Mouse (Mus musculus) adrenal gland, postnatal 25 days (tissue): ENCODE measurements around the gene Tpcn2. TPM values are rescaled to one million over a fixed set of nuclear protein-coding genes. Genes with fewer than 3 reads are reported as not detected.
A peak's percentile ranks its signal among the peaks of the same experiment; 100 is the strongest.

Experiments
- DNase-seq: peaks from one replicate; pipeline ENCODE4 v3.0.0; 2021; ENCODE audit warnings: mixed read lengths
- total RNA-seq: library from RNA; stranded (reverse); gene quantifications from 2 replicates; pipeline ENCODE4 v1.2.3, GENCODE M21; 2021

The Tpcn2 gene
- total RNA-seq, 1 experiment from 2014 or later: 18.8 TPM

GRCm38 (mm10) chr7:145242851-145243712 lies 40.7 kb downstream of the Tpcn2 start:
- peak; percentile 83 for DNase-seq

GRCm38 (mm10) chr7:145242028-145242427 lies 41.8 kb downstream of the Tpcn2 start:
- no peak for DNase-seq

GRCm38 (mm10) chr7:145240929-145241328 lies 42.9 kb downstream of the Tpcn2 start:
- DNase-seq: no peak

- DNase-seq: no peak
Measured at GRCm38 (mm10) chr7:145239736-145240505, 43.9 kb downstream of the Tpcn2 start.

GRCm38 (mm10) chr7:145239145-145239544 lies 44.7 kb downstream of the Tpcn2 start:
- no peak for DNase-seq

- DNase-seq: no peak
Measured at GRCm38 (mm10) chr7:145234841-145235790, 48.7 kb downstream of the Tpcn2 start.

- peak; percentile 23 for DNase-seq
Measured at GRCm38 (mm10) chr7:145231659-145232058, 52.2 kb downstream of the Tpcn2 start.

GRCm38 (mm10) chr7:145226641-145227040 lies 57.2 kb downstream of the Tpcn2 start:
- no peak for DNase-seq

GRCm38 (mm10) chr7:145225626-145226025 lies 58.2 kb downstream of the Tpcn2 start:
- no peak for DNase-seq

GRCm38 (mm10) chr7:145221841-145222689 lies 61.7 kb downstream of the Tpcn2 start:
- DNase-seq: peak; percentile 45

GRCm38 (mm10) chr7:145221346-145221745 lies 62.5 kb downstream of the Tpcn2 start:
- no peak for DNase-seq

- no peak for DNase-seq
Measured at GRCm38 (mm10) chr7:145219420-145219831, 64.4 kb downstream of the Tpcn2 start.

- no peak for DNase-seq
Measured at GRCm38 (mm10) chr7:145216591-145216990, 67.2 kb downstream of the Tpcn2 start.

GRCm38 (mm10) chr7:145215476-145215875 lies 68.3 kb downstream of the Tpcn2 start:
- DNase-seq: no peak

- DNase-seq: no peak
Measured at GRCm38 (mm10) chr7:145211680-145212659, 71.8 kb downstream of the Tpcn2 start.

- no peak for DNase-seq
Measured at GRCm38 (mm10) chr7:145210477-145211070, 73.2 kb downstream of the Tpcn2 start.

GRCm38 (mm10) chr7:145208006-145208405 lies 75.8 kb downstream of the Tpcn2 start, which contains the start of gene 1810010D01Rik:
Gene 1810010D01Rik (minus strand): TSS chr7:145208119.
- no peak for DNase-seq

- DNase-seq: no peak
Measured at GRCm38 (mm10) chr7:145206801-145207200, 77.0 kb downstream of the Tpcn2 start.

GRCm38 (mm10) chr7:145206056-145206610 lies 77.7 kb downstream of the Tpcn2 start:
- peak; percentile 74 for DNase-seq
